Mouse (Mus musculus) E14TG2a.4 (cell line): ENCODE results near the gene Reps2.

ENCODE experiments used
- CTCF ChIP-seq: conservative IDR thresholded peaks from 2 replicates; pipeline ENCODE4 v1.5.1; 2014; ENCODE audit warnings: low read length
- NANOG ChIP-seq: IDR thresholded peaks from 2 replicates; pipeline ENCODE4 v1.6.1; 2014; ENCODE audit warnings: borderline replicate concordance, low read length, mixed read lengths
- POU5F1 ChIP-seq: IDR thresholded peaks from 2 replicates; pipeline ENCODE4 v1.6.1; 2014; ENCODE audit warnings: low read length, borderline replicate concordance

- TF ChIP-seq CTCF (no peak), NANOG (no peak), POU5F1 (no peak)
These were observed 132.9 kb downstream of the Reps2 start for GRCm38 (mm10) chrX:162510426-162510980.
